Mouse (Mus musculus) bone marrow macrophage, adult 2 months (primary cell): ENCODE measurements around the gene Sipa1l2.

Experiments
- CTCF ChIP-seq: IDR thresholded peaks from 2 replicates; pipeline ENCODE4 v1.5.1; 2012; ENCODE audit warnings: low read depth, mild to moderate bottlenecking, low read length, moderate library complexity
- POLR2A ChIP-seq: IDR thresholded peaks from 2 replicates; pipeline ENCODE4 v1.6.1; 2012; ENCODE audit warnings: mild to moderate bottlenecking, low read depth, low read length, borderline replicate concordance

DNA sequence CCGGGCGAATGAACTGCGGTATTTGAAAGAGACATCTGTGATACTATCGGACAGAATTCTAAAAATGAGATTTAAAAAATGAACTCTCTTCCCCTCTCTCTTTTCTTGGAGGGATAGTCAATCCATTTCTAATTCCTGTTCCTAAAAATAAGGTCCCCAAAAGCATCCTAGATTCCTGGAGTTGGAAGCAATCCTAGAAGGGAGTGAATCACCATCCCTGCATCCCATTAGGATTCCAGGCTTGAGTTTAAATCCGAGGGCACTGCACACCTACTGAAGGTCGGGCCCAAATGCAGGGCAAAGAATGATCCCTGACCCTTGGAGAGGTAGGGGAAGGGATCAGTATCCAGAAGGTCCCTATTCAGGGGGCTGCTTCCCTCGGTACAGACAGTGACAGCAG, 17.0 kb upstream of the Sipa1l2 start:
- no peak for TF ChIP-seq CTCF
- no peak for TF ChIP-seq POLR2A
